Mouse (Mus musculus): Measurements from ENCODE around the gene Errfi1. TPM values are rescaled to one million over a fixed set of nuclear protein-coding genes. Genes with fewer than 3 reads are reported as not detected.

The Errfi1 gene
- polyA plus RNA-seq, 1 experiment from 2014 or later: 32.1 TPM

DNA sequence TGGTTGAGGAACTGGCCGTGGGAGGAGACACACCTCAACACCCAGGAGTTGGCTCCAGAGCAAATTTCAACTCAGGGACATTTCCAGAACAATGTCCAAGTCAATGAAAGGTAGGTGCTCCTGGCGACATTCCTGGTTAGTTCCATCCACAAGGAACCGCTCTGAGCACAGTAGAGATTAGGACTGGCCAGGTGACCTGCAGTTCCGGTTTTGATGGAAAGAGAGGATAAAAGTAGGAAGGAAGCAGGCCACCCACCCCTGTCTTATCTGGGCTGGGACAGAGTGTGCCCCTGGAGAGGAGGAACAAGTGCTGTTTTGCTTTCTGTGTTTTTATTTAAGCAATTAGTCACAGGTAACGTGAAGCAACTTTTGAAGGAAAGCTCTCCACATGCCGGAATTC is 28.8 kb upstream of the Errfi1 start:
- peaks cover 60% of the 10 kb centered on the region for H3K4me1 ChIP-seq (replicated peaks)
- peak overlapping the region; percentile 78; the same call in 1 of the 2 replicates for H3K27ac ChIP-seq
- no peak for DNase-seq (ENCODE audit: low spot score)

DNA sequence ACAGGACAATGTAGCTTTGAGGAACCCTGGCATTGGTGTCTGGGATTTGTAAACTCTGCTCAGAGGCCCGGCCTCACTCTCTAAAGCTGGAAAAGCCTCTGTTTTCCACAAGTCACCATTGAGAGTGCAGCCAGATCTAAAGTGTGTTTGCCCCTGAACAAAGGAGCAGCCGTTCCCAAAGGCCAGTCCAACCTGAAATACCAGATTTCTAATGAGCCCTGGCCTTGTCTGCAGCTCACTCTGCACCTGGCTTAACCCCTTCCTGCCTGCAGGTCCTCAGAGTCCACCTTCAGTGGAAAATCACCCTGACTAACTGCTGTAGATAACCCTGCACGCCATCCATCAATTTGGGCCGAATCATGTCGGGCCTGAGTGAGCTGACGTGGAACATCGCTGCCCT is 28.2 kb upstream of the Errfi1 start:
- no peak overlapping the region for H3K4me3 ChIP-seq
- no peaks in the 10 kb centered on the region; the same call in 1 of the 2 replicates for H3K27me3 ChIP-seq (ENCODE audit: insufficient read depth, poor library complexity, severe bottlenecking)
- peaks cover 54% of the 10 kb centered on the region for H3K4me1 ChIP-seq (replicated peaks)
- H3K9me3 ChIP-seq: no peaks in the 10 kb centered on the region
- WGBS: 36% methylated on average over 7 of the region's 7 CpGs
- no peaks in the 10 kb centered on the region for H3K36me3 ChIP-seq
- peak; percentile 40 for DNase-seq (ENCODE audit: low spot score)
- peak overlapping the region; percentile 78 for H3K27ac ChIP-seq

More for the DNA sequence above, 28.8 kb upstream of the Errfi1 start:
- no peaks in the 10 kb centered on the region for H3K9me3 ChIP-seq
- 68% methylated on average over 6 of the region's 6 CpGs for WGBS
- H3K27me3 ChIP-seq (ENCODE audit: insufficient read depth, poor library complexity, severe bottlenecking): no peaks in the 10 kb centered on the region; the same call in 1 of the 2 replicates
- H3K36me3 ChIP-seq: no peaks in the 10 kb centered on the region
- H3K4me3 ChIP-seq: no peak overlapping the region

DNA sequence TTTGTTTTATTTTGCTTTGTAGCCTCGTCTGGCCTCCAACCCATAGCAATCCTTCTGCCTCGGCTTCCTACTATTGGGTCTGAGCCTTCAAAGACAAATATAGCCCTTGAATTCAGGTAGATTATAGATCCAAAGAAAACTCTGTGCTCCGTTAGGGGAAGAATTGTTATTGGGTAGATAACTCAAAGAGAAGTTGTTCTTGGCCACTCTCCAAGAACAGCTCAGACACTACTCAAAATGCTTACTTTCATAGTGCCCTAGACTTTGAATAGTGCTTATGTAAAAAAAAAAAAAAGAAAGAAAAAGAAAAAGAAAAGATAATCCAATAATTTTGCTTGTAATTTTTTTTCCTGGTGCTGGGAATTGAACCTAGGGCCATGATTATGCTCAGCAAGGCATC is 22.4 kb upstream of the Errfi1 start:
- Histone ChIP-seq H3K27me3 (ENCODE audit: insufficient read depth, poor library complexity, severe bottlenecking) (no peaks in the 10 kb centered on the region), H3K4me3 (no peak overlapping the region), H3K9me3 (no peaks in the 10 kb centered on the region), H3K36me3 (no peaks in the 10 kb centered on the region), H3K27ac (no peak overlapping the region), H3K4me1 (replicated peaks) (peaks cover 17% of the 10 kb centered on the region)
- WGBS: 88% methylated on average over 3 of the region's 3 CpGs
- DNase-seq (ENCODE audit: low spot score): no peak

DNA sequence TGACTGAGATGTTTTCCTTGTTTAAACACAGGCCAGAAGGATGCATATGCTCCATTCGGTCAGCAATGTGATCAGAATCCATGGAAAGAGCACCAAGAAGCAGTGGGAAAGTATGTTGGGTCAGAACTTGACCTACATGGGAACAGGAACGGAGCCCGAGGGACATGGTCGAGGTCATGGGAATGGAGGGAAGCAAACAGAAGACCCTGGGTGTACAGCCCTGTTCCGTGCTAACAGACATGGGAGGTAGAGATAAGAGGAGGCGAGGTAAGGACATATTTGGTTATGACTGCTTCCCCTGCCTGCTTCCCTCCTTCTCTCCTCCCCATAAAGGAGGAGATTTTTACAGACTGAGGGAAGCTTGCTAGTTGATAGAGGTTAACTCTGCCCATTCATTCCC is 21.8 kb upstream of the Errfi1 start:
- no peak for DNase-seq (ENCODE audit: low spot score)
- H3K9me3 ChIP-seq: no peaks in the 10 kb centered on the region
- WGBS: 88% methylated on average over 6 of the region's 6 CpGs
- H3K27me3 ChIP-seq (ENCODE audit: insufficient read depth, poor library complexity, severe bottlenecking): no peaks in the 10 kb centered on the region
- H3K36me3 ChIP-seq: no peaks in the 10 kb centered on the region
- no peak overlapping the region for H3K4me3 ChIP-seq
- H3K4me1 ChIP-seq (replicated peaks): peaks cover 11% of the 10 kb centered on the region
- no peak overlapping the region for H3K27ac ChIP-seq

DNA sequence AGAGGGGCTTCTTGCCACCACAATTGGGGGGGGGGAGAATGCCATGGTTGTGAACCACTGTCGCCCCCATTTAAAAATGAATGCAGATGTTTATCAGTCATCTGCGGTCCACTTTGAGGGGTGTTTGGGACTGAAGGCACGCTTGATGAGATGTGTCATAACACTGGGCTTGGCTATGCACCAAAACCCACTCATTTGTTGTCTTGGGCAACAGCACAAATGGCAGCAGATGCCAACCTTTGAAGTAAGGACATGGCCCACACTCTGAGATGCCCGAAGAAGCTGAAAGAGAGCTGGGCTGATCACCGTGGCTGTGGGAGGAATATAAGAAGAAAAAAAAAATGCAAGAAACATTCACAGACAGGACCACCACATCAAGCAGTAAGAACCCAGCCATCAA is 18.6 kb upstream of the Errfi1 start:
- no peaks in the 10 kb centered on the region for H3K27me3 ChIP-seq (ENCODE audit: insufficient read depth, poor library complexity, severe bottlenecking)
- no peak overlapping the region for H3K27ac ChIP-seq
- WGBS: 97% methylated on average over 5 of the region's 5 CpGs
- no peaks in the 10 kb centered on the region for H3K9me3 ChIP-seq
- H3K4me1 ChIP-seq (replicated peaks): 0 out of 2 replicates have a peak, but pooled peaks cover 3% of the 10 kb centered on the region
- no peak for DNase-seq (ENCODE audit: low spot score)
- no peak overlapping the region for H3K4me3 ChIP-seq
- H3K36me3 ChIP-seq: no peaks in the 10 kb centered on the region

DNA sequence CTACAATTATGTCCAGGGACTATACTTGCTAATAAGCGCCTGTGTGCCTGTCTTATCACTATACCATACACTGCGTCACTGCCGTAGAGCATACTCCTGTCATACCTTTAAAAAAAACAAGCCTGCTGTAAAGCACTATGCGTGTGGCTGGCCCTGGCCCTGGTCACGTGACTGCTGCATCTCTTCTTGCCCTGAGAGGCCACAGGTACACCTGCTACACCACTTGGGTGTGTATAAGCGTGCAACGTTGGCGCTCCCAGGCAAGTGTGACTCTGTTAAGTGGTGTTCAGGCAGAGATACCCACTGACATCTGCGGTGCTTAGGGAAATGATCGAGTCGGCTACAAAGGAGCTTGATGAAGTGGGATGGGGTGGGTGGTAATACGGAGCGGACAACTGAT is 17.5 kb upstream of the Errfi1 start:
- Histone ChIP-seq H3K4me1 (replicated peaks) (0 out of 2 replicates have a peak, but pooled peaks cover 3% of the 10 kb centered on the region), H3K4me3 (no peak overlapping the region), H3K36me3 (no peaks in the 10 kb centered on the region), H3K9me3 (no peaks in the 10 kb centered on the region), H3K27me3 (ENCODE audit: insufficient read depth, poor library complexity, severe bottlenecking) (no peaks in the 10 kb centered on the region), H3K27ac (no peak overlapping the region)
- no peak for DNase-seq (ENCODE audit: low spot score)
- 92% methylated on average over 13 of the region's 13 CpGs for WGBS

DNA sequence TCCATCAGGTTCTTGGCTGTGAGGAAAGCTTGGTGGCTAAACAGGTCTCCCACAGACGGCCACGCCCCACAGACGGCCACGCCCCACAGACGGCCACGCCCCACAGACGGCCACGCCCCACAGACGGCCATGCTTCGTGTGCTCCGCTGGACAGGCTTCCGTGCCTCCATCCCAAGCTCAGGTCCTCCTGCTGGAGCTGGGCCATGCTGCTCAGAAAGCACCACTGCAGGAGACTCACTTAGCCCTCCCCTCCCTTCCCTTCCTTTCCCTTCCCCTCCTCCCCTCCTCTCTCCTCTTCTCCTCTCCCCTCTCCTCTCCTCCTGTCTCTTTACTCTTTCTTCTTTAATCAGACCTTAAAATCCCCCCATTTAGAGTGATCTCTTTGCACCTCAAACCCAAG is 16.8 kb upstream of the Errfi1 start:
- H3K27ac ChIP-seq: no peak overlapping the region
- H3K9me3 ChIP-seq: no peaks in the 10 kb centered on the region
- no peaks in the 10 kb centered on the region for H3K36me3 ChIP-seq
- H3K4me3 ChIP-seq: no peak overlapping the region
- no peaks in the 10 kb centered on the region for H3K27me3 ChIP-seq (ENCODE audit: insufficient read depth, poor library complexity, severe bottlenecking)
- WGBS: 93% methylated on average over 12 of the region's 12 CpGs
- DNase-seq (ENCODE audit: low spot score): no peak
- 0 out of 2 replicates have a peak, but pooled peaks cover 3% of the 10 kb centered on the region for H3K4me1 ChIP-seq (replicated peaks)

DNA sequence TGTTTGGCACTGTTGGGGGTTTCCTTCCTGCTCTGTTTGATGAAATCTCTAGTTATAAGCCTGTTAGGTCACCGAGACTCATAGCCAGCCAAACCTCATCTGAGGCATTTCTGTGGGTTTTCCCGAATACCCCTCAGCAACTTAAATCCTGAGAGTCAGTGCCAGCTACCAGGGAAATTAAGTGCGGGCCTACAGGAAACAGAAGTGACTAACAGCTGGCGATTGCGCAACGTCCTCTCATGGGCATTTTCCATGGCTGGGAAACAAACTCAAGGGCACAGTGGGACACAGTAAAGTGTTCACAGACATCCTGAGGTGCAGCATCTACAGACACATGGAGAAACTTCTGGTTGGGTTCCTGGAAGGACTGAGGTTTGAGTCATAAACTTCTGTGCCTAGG is 16.3 kb upstream of the Errfi1 start:
- no peaks in the 10 kb centered on the region for H3K9me3 ChIP-seq
- no peaks in the 10 kb centered on the region for H3K27me3 ChIP-seq (ENCODE audit: insufficient read depth, poor library complexity, severe bottlenecking)
- 93% methylated on average over 6 of the region's 6 CpGs for WGBS
- H3K4me1 ChIP-seq (replicated peaks): no peaks in the 10 kb centered on the region
- H3K4me3 ChIP-seq: no peak overlapping the region
- no peak for DNase-seq (ENCODE audit: low spot score)
- H3K27ac ChIP-seq: no peak overlapping the region
- no peaks in the 10 kb centered on the region for H3K36me3 ChIP-seq

DNA sequence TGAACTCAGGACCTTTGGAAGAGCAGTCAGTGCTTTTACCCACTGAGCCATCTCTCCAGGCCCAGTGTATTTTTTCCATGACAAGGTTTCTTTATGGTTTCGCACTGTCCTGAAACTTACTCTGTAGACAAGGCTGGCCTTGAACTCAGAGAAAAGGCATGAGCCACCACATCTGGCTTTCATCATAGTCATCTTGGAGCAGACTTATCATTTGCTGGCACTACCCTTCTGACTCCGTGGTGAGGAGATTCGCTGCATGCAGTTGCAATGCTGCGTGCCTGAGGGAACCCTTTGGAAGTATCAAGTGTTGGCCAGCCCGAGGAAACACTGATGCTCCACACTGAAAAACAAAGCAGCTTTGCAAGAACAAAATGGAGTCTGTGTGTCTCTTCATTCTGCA is 11.7 kb upstream of the Errfi1 start:
- H3K9me3 ChIP-seq: no peaks in the 10 kb centered on the region
- H3K4me3 ChIP-seq: no peak overlapping the region
- no peak overlapping the region for H3K27ac ChIP-seq
- no peaks in the 10 kb centered on the region for H3K27me3 ChIP-seq (ENCODE audit: insufficient read depth, poor library complexity, severe bottlenecking)
- H3K36me3 ChIP-seq: no peaks in the 10 kb centered on the region
- WGBS: 88% methylated on average over 5 of the region's 5 CpGs
- no peak for DNase-seq (ENCODE audit: low spot score)
- peaks cover 6% of the 10 kb centered on the region for H3K4me1 ChIP-seq (replicated peaks)

DNA sequence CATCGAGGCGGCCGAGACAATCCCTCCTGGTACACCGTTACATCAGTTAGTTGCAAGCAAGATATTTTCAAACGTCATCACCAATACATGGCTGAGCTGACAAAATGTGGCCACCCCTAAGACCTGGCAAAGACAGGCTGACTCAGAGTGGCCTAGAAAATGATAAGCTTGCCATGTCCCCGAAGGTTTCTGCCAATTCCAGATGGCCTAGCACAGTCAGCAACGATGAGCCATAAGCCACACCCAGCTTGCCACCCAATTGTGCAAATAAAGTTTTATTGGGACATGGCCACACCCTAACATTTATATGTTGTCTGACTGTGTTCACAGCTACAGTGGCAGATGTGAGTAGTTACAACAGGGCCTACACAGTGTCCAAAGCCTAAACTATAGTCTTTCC is 10.5 kb upstream of the Errfi1 start:
- 85% methylated on average over 7 of the region's 7 CpGs for WGBS
- Histone ChIP-seq H3K4me1 (replicated peaks) (peaks cover 8% of the 10 kb centered on the region), H3K27me3 (ENCODE audit: insufficient read depth, poor library complexity, severe bottlenecking) (no peaks in the 10 kb centered on the region), H3K27ac (no peak overlapping the region), H3K36me3 (no peaks in the 10 kb centered on the region), H3K9me3 (no peaks in the 10 kb centered on the region), H3K4me3 (no peak overlapping the region)
- DNase-seq (ENCODE audit: low spot score): no peak

DNA sequence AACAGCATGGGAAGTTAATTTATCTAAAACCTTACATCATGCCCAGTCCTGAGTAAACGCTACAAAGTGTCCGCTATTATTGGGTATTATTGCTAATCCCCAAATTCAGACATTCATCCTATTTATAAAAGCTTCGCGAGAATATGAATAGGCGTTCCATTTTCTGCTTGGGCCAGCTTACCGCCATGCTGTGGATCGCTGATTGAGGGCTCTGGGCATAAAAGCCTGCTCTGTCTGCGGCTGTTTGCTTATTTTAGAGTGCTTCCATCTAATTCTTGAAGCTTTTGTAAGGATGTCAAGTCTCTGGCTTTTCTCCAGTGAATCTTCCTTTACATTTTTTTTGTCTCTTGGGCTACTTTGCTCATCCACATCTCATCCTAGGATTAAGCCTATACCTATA is 7.4 kb upstream of the Errfi1 start:
- no peak for DNase-seq (ENCODE audit: low spot score)
- 82% methylated on average over 8 of the region's 8 CpGs for WGBS
- Histone ChIP-seq H3K9me3 (no peaks in the 10 kb centered on the region), H3K27ac (no peak overlapping the region), H3K4me1 (replicated peaks) (peaks cover 18% of the 10 kb centered on the region), H3K4me3 (no peak overlapping the region), H3K27me3 (ENCODE audit: insufficient read depth, poor library complexity, severe bottlenecking) (no peaks in the 10 kb centered on the region), H3K36me3 (no peaks in the 10 kb centered on the region)

DNA sequence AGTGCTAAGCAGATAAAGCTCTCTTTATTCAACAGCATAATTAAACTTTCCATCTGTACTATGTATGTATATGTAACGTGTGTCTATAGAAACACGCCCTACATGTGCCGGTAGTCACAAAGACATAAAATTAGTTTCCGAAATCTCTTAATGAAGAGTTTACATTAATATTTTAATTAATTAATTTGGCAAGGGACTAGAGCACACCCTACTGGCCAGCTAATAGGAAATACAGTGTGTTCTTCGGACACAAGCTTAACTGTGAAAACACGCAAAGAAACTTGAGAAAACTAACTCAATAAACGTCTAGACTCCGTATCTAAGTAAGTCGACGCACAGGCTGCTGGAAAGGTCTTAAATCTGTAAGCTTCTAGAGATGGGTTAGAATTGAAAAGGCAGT is 3.8 kb upstream of the Errfi1 start:
- Histone ChIP-seq H3K36me3 (no peaks in the 10 kb centered on the region), H3K27ac (no peak overlapping the region), H3K4me3 (no peak overlapping the region), H3K4me1 (replicated peaks) (peaks cover 30% of the 10 kb centered on the region), H3K27me3 (ENCODE audit: insufficient read depth, poor library complexity, severe bottlenecking) (peaks cover 11% of the 10 kb centered on the region), H3K9me3 (no peaks in the 10 kb centered on the region)
- no peak for DNase-seq (ENCODE audit: low spot score)
- WGBS: 74% methylated on average over 10 of the region's 10 CpGs

DNA sequence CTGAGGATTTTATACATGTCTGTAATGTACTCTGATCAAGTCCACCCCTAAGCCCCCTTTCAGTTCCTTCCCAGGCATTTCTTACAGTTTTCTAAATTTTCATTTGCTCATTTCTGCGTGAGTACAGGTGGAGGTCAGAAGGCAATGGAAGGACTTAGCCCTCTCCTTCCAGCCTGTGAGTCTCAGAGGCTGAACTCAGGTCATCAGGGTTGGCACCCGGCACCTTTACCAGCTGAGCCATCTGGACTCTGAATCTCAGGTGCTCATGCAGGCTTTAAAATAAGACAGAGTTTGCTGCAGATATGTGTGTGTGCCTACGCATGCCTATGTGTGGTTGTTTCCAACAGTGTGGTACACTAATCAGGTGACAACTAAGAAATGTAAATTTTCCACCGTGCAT is 2.8 kb upstream of the Errfi1 start:
- peaks cover 32% of the 10 kb centered on the region for H3K4me1 ChIP-seq (replicated peaks)
- H3K27ac ChIP-seq: no peak overlapping the region
- peaks cover 11% of the 10 kb centered on the region for H3K27me3 ChIP-seq (ENCODE audit: insufficient read depth, poor library complexity, severe bottlenecking)
- DNase-seq (ENCODE audit: low spot score): no peak
- no peaks in the 10 kb centered on the region for H3K36me3 ChIP-seq
- H3K4me3 ChIP-seq: no peak overlapping the region
- no peaks in the 10 kb centered on the region for H3K9me3 ChIP-seq
- 88% methylated on average over 4 of the region's 4 CpGs for WGBS

DNA sequence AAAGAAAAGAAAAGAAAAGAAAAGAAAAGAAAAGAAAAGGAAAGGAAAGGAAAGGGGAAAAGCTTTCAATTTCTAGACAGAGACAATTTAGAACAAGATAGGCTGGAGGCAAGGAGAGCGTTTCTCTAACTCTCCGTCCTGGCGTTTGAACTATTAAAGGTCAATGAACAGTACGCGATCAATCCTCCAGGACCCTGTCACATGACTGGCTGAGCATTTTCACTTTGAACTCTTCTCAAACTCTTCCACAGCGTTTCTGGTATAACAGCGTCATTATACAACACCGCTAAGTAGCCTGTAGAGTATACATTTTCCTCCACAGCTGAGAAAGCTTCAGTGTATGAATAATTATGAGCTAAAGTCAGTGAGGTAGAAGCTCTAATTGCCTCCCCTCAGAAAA is 1.7 kb upstream of the Errfi1 start:
- DNase-seq (ENCODE audit: low spot score): no peak

More for the DNA sequence above, 1.7 kb upstream of the Errfi1 start:
- Histone ChIP-seq H3K4me3 (no peak overlapping the region), H3K36me3 (no peaks in the 10 kb centered on the region), H3K27me3 (ENCODE audit: insufficient read depth, poor library complexity, severe bottlenecking) (peaks cover 11% of the 10 kb centered on the region), H3K4me1 (replicated peaks) (peaks cover 40% of the 10 kb centered on the region), H3K9me3 (no peaks in the 10 kb centered on the region), H3K27ac (no peak overlapping the region)
- 76% methylated on average over 8 of the region's 8 CpGs for WGBS
